Mouse (Mus musculus) right cerebral cortex, postnatal 36 days (tissue): ENCODE measurements around the gene Cacna1c.

Experiments used
- DNase-seq, 2 experiments: peaks; one replicate each; pipeline ENCODE4 v3.0.0; 2022; ENCODE audit warnings: low spot score in 2 of 2, mixed read lengths in 1 of 2

Cacna1c gene

GRCm38 (mm10) chr6:118852131-118852530 lies 344.1 kb downstream of the Cacna1c start:
- peak; percentile 49 to 57 for DNase-seq

- DNase-seq: peak; percentile 74 to 79
Measured at GRCm38 (mm10) chr6:118851086-118851485, 345.1 kb downstream of the Cacna1c start.

GRCm38 (mm10) chr6:118848640-118849039 lies 347.6 kb downstream of the Cacna1c start:
- no peak for DNase-seq

- DNase-seq: no peak
Measured at GRCm38 (mm10) chr6:118847751-118848150, 348.5 kb downstream of the Cacna1c start.

GRCm38 (mm10) chr6:118845829-118846228 lies 350.4 kb downstream of the Cacna1c start:
- DNase-seq: no peak

GRCm38 (mm10) chr6:118845180-118845579 lies 351.0 kb downstream of the Cacna1c start:
- no peak for DNase-seq

- DNase-seq: no peak
Measured at GRCm38 (mm10) chr6:118843566-118843965, 352.7 kb downstream of the Cacna1c start.

- no peak for DNase-seq
Measured at GRCm38 (mm10) chr6:118841892-118842291, 354.3 kb downstream of the Cacna1c start.

GRCm38 (mm10) chr6:118838919-118839915 lies 357.0 kb downstream of the Cacna1c start:
- DNase-seq: peak in 1 of 2 experiments; percentile 54

GRCm38 (mm10) chr6:118836693-118837092 lies 359.5 kb downstream of the Cacna1c start:
- no peak for DNase-seq

- no peak for DNase-seq
Measured at GRCm38 (mm10) chr6:118834046-118834445, 362.2 kb downstream of the Cacna1c start.

GRCm38 (mm10) chr6:118833049-118833448 lies 363.2 kb downstream of the Cacna1c start:
- DNase-seq: no peak

GRCm38 (mm10) chr6:118832616-118833015 lies 363.6 kb downstream of the Cacna1c start:
- no peak for DNase-seq

- no peak for DNase-seq
Measured at GRCm38 (mm10) chr6:118830851-118831250, 365.4 kb downstream of the Cacna1c start.

- DNase-seq: no peak
Measured at GRCm38 (mm10) chr6:118828187-118828586, 368.0 kb downstream of the Cacna1c start.

GRCm38 (mm10) chr6:118827560-118827959 lies 368.7 kb downstream of the Cacna1c start:
- no peak for DNase-seq

- DNase-seq: no peak
Measured at GRCm38 (mm10) chr6:118825400-118825871, 370.8 kb downstream of the Cacna1c start.

GRCm38 (mm10) chr6:118821536-118821935 lies 374.7 kb downstream of the Cacna1c start:
- DNase-seq: no peak

- no peak for DNase-seq
Measured at GRCm38 (mm10) chr6:118819657-118820056, 376.6 kb downstream of the Cacna1c start.

- no peak for DNase-seq
Measured at GRCm38 (mm10) chr6:118817928-118818503, 378.2 kb downstream of the Cacna1c start.

- DNase-seq: no peak
Measured at GRCm38 (mm10) chr6:118816253-118816652, 380.0 kb downstream of the Cacna1c start.

- DNase-seq: no peak
Measured at GRCm38 (mm10) chr6:118812556-118812955, 383.7 kb downstream of the Cacna1c start.

GRCm38 (mm10) chr6:118812007-118812406 lies 384.2 kb downstream of the Cacna1c start:
- peak in 1 of 2 experiments; percentile 41 for DNase-seq
